Mouse (Mus musculus) C2C12 (cell line): ENCODE measurements around the gene Tnp2.

ENCODE experiments used
- CEBPB ChIP-seq: IDR thresholded peaks from one replicate; pipeline ENCODE4 v1.6.1; 2011; ENCODE audit warnings: low read depth, mild to moderate bottlenecking, control low read depth, moderate library complexity
- CTCF ChIP-seq: IDR thresholded peaks from one replicate; pipeline ENCODE4 v1.5.1; 2011; ENCODE audit not compliant: control insufficient read depth, insufficient read depth, insufficient read length
- FOSL1 ChIP-seq: IDR thresholded peaks from one replicate; pipeline ENCODE4 v1.8.0; 2011; ENCODE audit warnings: mild to moderate bottlenecking, low read length; ENCODE audit not compliant: poor library complexity, insufficient read depth, severe bottlenecking
- MAX ChIP-seq: IDR thresholded peaks from one replicate; pipeline ENCODE4 v1.6.1; 2011; ENCODE audit warnings: mild to moderate bottlenecking, control low read depth
- MYOD1 ChIP-seq: IDR thresholded peaks from one replicate; pipeline ENCODE4 v1.6.1; 2011; ENCODE audit warnings: low read depth; ENCODE audit not compliant: control insufficient read depth, insufficient read length
- MYOG ChIP-seq: IDR thresholded peaks from one replicate; pipeline ENCODE4 v1.6.1; 2011; ENCODE audit not compliant: control insufficient read depth, insufficient read length; ENCODE audit errors: extremely low read depth
- USF1 ChIP-seq: IDR thresholded peaks from one replicate; pipeline ENCODE4 v1.6.1; 2011; ENCODE audit warnings: low read depth, mild to moderate bottlenecking, control low read depth, moderate library complexity

DNA sequence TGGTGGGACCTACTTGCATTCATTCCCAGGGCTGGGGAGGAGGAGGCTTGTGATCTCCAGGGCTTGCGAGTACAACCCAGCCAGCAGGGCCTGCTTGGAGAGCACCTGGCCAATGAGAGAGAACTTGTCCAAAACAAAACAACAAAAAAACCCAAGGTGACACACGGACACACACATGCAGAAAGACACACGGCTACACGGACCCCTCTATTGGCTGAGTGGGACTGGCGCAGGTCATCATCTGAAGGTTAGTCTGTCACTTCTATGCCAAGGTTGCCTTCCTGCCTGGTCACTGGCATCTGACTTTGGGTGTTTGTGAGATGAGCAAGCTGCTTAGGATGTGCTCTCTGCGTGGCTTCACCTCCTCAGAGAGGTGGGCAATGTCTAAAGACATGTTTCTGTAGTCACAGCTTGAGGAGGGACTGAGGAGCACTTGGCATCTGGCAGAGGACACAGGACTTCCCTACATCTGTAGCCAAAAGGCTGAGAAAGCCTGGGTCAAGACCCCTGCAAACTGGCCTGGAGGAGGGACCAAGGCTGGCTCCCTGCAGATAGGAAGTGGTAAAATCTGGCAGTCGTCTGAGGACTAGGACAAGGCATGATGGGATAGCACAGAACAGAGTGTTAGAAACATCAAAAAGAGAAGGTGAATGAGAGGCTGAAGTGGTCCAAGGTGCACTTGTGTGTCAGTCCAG lies 39.5 kb upstream of the Tnp2 start:
- no peak for TF ChIP-seq CTCF
- TF ChIP-seq FOSL1, result no peak
- no peak for TF ChIP-seq MYOD1
- TF ChIP-seq MYOG, result no peak
- TF ChIP-seq CEBPB, result no peak
- TF ChIP-seq MAX, result no peak
- TF ChIP-seq USF1, result no peak
